Mouse (Mus musculus) midbrain, embryonic 13.5 days (tissue): ENCODE measurements around the gene Fh1. TPM values are rescaled to one million over a fixed set of nuclear protein-coding genes. Genes with fewer than 3 reads are reported as not detected.

Experiments
- ATAC-seq: fragments of 200-750 bp; cut with Nextera tagmentation; 2 replicates; pipeline ENCODE4 v1.8.0; 2017; ENCODE audit warnings: mild to moderate bottlenecking, moderate TSS enrichment, moderate library complexity
- H3K27ac ChIP-seq: fragments of 300-500 bp; sonication (generic); 2 replicates; pipeline ENCODE4 v1.5.1; 2015; ENCODE audit warnings: inconsistent platforms, mild to moderate bottlenecking, moderate library complexity
- H3K27me3 ChIP-seq: fragments of 300-500 bp; sonication (generic); 2 replicates; pipeline ENCODE4 v1.6.1; 2015; ENCODE audit warnings: mild to moderate bottlenecking, inconsistent platforms
- H3K36me3 ChIP-seq: fragments of 300-500 bp; sonication (generic); 2 replicates; pipeline ENCODE4 v1.6.1; 2015; ENCODE audit warnings: mild to moderate bottlenecking, inconsistent platforms
- H3K4me1 ChIP-seq: fragments of 300-500 bp; sonication (generic); replicated peaks from 2 replicates; pipeline ENCODE4 v1.6.1; 2015; ENCODE audit warnings: inconsistent platforms
- H3K4me2 ChIP-seq: fragments of 300-500 bp; sonication (generic); replicated peaks from 2 replicates; pipeline ENCODE4 v1.6.1; 2015; ENCODE audit warnings: moderate library complexity, mild to moderate bottlenecking, inconsistent platforms
- H3K4me3 ChIP-seq: fragments of 300-500 bp; sonication (generic); replicated peaks from 2 replicates; pipeline ENCODE4 v1.5.1; 2015; ENCODE audit warnings: mild to moderate bottlenecking, inconsistent platforms
- H3K9ac ChIP-seq: fragments of 300-500 bp; sonication (generic); replicated peaks from 2 replicates; pipeline ENCODE4 v1.6.1; 2015; ENCODE audit warnings: mild to moderate bottlenecking, inconsistent platforms
- H3K9me3 ChIP-seq: fragments of 300-500 bp; sonication (generic); 2 replicates; pipeline ENCODE4 v1.6.1; 2016; ENCODE audit warnings: mild to moderate bottlenecking, inconsistent platforms
- WGBS: fragments of 180-500 bp; shearing (Covaris S2); methylation state at CpG from one replicate; pipeline ENCODE4 v1.1.7; 2015; 5-methylcytosine and 5-hydroxymethylcytosine counted together
- polyA plus RNA-seq: library from polyadenylated mRNA; unstranded; fragments of >200 nt; fragmentation: Nextera tagmentation; extraction: Ambion mirVana; gene quantifications from 2 replicates; pipeline ENCODE4 v1.2.1, GENCODE M21; 2015

The Fh1 gene
- 76.6 and 81.2 TPM in 2 replicates for polyA plus RNA-seq

GRCm38 (mm10) chr1:175625257-175625879 lies at the start of gene Fh1:
Fh1 (minus strand) TSS chr1:175625635.
- H3K9ac ChIP-seq, result peak within 1 kb of the TSS; percentile 93
- H3K9me3 ChIP-seq, result no peaks in the 10 kb centered on the region
- no peaks in the 10 kb centered on the region for H3K27me3 ChIP-seq
- peak within 1 kb of the TSS; percentile 87 for H3K27ac ChIP-seq
- H3K4me2 ChIP-seq, result peak within 1 kb of the TSS; percentile 89
- peak; percentile 100 for ATAC-seq
- WGBS, result under 1% methylated on average over 58 of the region's 58 CpGs
- peaks cover 14% of the 10 kb centered on the region for H3K4me1 ChIP-seq
- H3K4me3 ChIP-seq, result peak within 1 kb of the TSS; percentile 84
- H3K36me3 ChIP-seq, result no peaks in the 10 kb centered on the region

GRCm38 (mm10) chr1:175675116-175675515 lies 49.7 kb upstream of the Fh1 start:
- 92% methylated on average over 6 of the region's 6 CpGs for WGBS
- ATAC-seq, result no peak
- H3K9me3 ChIP-seq, result no peaks in the 10 kb centered on the region

GRCm38 (mm10) chr1:175673563-175674325 lies 48.3 kb upstream of the Fh1 start:
- WGBS, result 87% methylated on average over 7 of the region's 7 CpGs
- no peaks in the 10 kb centered on the region for H3K4me1 ChIP-seq
- H3K9me3 ChIP-seq, result no peaks in the 10 kb centered on the region
- ATAC-seq, result no peak
- H3K9ac ChIP-seq, result no peak overlapping the region
- no peaks in the 10 kb centered on the region for H3K36me3 ChIP-seq
- H3K27me3 ChIP-seq, result no peaks in the 10 kb centered on the region
- no peak overlapping the region for H3K27ac ChIP-seq
- no peak overlapping the region for H3K4me3 ChIP-seq
- no peak overlapping the region for H3K4me2 ChIP-seq

More at GRCm38 (mm10) chr1:175675116-175675515, 49.7 kb upstream of the Fh1 start:
- H3K4me1 ChIP-seq, result no peaks in the 10 kb centered on the region
- no peaks in the 10 kb centered on the region for H3K27me3 ChIP-seq
- no peak overlapping the region for H3K9ac ChIP-seq
- H3K27ac ChIP-seq, result no peak overlapping the region
- H3K4me3 ChIP-seq, result no peak overlapping the region
- H3K4me2 ChIP-seq, result no peak overlapping the region
- no peaks in the 10 kb centered on the region for H3K36me3 ChIP-seq

- no peak for ATAC-seq
- Histone ChIP-seq H3K4me2 (no peak overlapping the region), H3K27ac (no peak overlapping the region), H3K9me3 (no peaks in the 10 kb centered on the region), H3K9ac (no peak overlapping the region), H3K4me3 (no peak overlapping the region), H3K36me3 (no peaks in the 10 kb centered on the region), H3K4me1 (no peaks in the 10 kb centered on the region), H3K27me3 (no peaks in the 10 kb centered on the region)
- 54% methylated on average over 1 of the region's 1 CpGs for WGBS
These were observed 46.2 kb upstream of the Fh1 start for GRCm38 (mm10) chr1:175671626-175672025.

- no peak for ATAC-seq
- Histone ChIP-seq H3K27me3 (no peaks in the 10 kb centered on the region), H3K4me3 (no peak overlapping the region), H3K36me3 (no peaks in the 10 kb centered on the region), H3K9ac (no peak overlapping the region), H3K9me3 (no peaks in the 10 kb centered on the region), H3K4me2 (no peak overlapping the region), H3K4me1 (no peaks in the 10 kb centered on the region), H3K27ac (no peak overlapping the region)
- WGBS, result 69% methylated on average over 7 of the region's 7 CpGs
These were observed 44.6 kb upstream of the Fh1 start for GRCm38 (mm10) chr1:175670042-175670441.

DNA sequence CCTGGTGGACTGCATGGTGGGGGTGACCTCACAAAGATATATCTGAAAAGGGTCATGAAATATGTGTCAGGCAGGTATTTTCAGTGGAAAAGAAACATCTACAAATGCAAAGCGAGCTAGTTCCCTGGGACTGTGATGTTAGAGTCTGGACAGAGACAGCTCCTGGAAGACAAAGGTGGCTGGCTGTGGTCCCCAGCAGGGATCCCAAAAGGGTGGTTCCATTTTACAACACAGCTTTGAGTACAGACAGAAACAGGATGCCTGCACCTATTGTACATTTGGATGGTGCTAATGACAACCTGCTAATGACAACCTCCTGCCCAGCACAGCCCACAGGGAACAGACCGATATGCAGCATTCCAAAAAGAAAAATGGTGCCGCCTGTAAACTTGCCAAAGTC lies 44.0 kb upstream of the Fh1 start:
- Histone ChIP-seq H3K9ac (no peak overlapping the region), H3K4me1 (no peaks in the 10 kb centered on the region), H3K9me3 (no peaks in the 10 kb centered on the region), H3K36me3 (no peaks in the 10 kb centered on the region), H3K4me2 (no peak overlapping the region), H3K27me3 (no peaks in the 10 kb centered on the region), H3K27ac (no peak overlapping the region), H3K4me3 (no peak overlapping the region)
- ATAC-seq, result peak; percentile 16; the same call in 1 of the 2 replicates
- WGBS, result 93% methylated on average over 3 of the region's 3 CpGs

GRCm38 (mm10) chr1:175668666-175669405 lies 43.4 kb upstream of the Fh1 start:
- peak; percentile 76 for ATAC-seq
- 83% methylated on average over 5 of the region's 5 CpGs for WGBS
- Histone ChIP-seq H3K27me3 (no peaks in the 10 kb centered on the region), H3K36me3 (no peaks in the 10 kb centered on the region), H3K27ac (no peak overlapping the region), H3K4me1 (no peaks in the 10 kb centered on the region), H3K9ac (no peak overlapping the region), H3K4me2 (no peak overlapping the region), H3K9me3 (no peaks in the 10 kb centered on the region), H3K4me3 (no peak overlapping the region)

- Histone ChIP-seq H3K4me2 (no peak overlapping the region), H3K9me3 (no peaks in the 10 kb centered on the region), H3K4me3 (no peak overlapping the region), H3K9ac (no peak overlapping the region), H3K27ac (no peak overlapping the region), H3K4me1 (no peaks in the 10 kb centered on the region), H3K27me3 (no peaks in the 10 kb centered on the region), H3K36me3 (peaks cover 7% of the 10 kb centered on the region; the same call in 1 of the 2 replicates)
- WGBS, result 95% methylated on average over 4 of the region's 4 CpGs
- no peak for ATAC-seq
These were observed 34.5 kb upstream of the Fh1 start for GRCm38 (mm10) chr1:175659900-175660299.

DNA sequence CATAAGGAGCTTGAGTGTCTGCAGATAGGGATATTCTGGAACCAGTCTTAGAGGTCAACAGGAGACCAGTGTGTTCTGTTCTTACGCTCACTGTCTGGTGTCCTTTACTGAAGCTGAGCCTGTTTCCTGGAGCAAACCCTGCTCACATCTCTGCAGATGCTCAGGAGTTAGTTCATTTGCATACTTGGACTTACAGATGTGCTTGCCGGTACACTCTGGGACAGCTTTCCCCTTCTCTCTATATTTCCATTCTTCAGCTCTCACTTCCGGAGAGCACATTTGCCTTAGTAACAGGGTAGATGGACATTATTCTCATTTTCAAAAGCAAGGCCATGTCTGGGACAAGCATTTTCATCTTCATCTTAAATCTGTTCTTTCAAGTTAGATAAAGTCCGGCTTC lies 23.2 kb upstream of the Fh1 start:
- WGBS, result 91% methylated on average over 4 of the region's 4 CpGs
- Histone ChIP-seq H3K9me3 (no peaks in the 10 kb centered on the region), H3K4me2 (no peak overlapping the region), H3K9ac (no peak overlapping the region), H3K36me3 (no peaks in the 10 kb centered on the region), H3K27me3 (no peaks in the 10 kb centered on the region), H3K4me3 (no peak overlapping the region), H3K4me1 (no peaks in the 10 kb centered on the region), H3K27ac (no peak overlapping the region)
- no peak for ATAC-seq

DNA sequence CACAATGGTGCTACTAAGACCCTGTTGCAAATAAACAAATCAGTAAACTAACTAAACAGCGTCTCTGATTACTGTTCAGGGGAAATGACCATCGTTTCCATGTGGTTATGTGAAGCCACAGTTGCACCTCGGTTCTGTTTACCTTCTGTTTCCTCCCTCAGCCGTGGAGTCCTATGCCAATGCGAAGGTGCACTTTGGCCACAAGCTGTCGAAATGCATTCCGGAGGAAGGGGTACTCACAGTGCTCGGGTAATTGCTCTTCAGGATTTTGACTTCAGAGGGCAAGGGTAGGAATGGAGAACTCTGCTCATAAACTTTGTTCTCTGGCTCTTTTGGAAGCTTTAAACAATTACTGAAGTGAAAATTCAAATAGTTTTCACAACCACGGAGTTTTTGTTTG lies 21.5 kb upstream of the Fh1 start:
- Histone ChIP-seq H3K9me3 (no peaks in the 10 kb centered on the region), H3K9ac (no peak overlapping the region), H3K4me2 (no peak overlapping the region), H3K4me3 (no peak overlapping the region), H3K36me3 (no peaks in the 10 kb centered on the region), H3K27me3 (no peaks in the 10 kb centered on the region), H3K4me1 (0 out of 2 replicates have a peak, but pooled peaks cover under 1% of the 10 kb centered on the region), H3K27ac (no peak overlapping the region)
- 85% methylated on average over 9 of the region's 9 CpGs for WGBS
- ATAC-seq, result no peak

DNA sequence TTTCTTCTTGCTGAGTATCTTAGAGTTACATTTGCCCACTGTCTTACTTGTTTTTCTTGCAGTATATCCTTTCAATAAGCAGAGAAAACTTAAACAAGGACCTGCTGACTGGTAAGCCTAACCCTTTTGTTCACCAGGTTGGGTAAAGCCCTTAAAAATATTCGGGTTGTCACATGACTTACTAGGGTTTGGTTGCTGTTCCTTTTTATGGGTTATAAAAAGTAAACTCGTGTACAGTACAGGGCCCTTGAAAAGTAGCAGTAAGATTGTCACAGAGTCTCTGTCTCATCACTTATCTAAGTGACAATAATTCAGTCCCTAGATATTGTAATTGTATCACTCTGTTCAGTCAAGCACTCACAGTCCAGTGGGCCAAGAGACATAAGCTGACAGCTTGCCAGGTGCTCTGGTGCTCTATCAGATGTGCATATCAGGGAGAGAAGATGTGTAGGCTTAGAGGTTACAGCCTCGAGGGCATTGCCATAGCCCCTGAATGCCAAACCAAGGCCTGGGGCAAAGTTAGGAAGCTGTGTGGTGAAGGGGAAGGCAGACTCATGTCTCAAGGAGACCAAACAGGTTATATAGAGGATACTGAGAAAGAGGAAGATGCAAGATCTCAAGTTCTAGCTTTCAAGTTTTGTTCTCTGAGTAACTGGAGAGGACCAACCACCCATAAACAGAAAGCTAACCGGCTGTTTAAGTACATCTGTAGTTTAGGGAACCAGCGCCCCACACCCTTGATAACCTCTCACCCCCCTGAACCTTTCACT lies 18.2 kb upstream of the Fh1 start:
- Histone ChIP-seq H3K27ac (no peak overlapping the region), H3K36me3 (no peaks in the 10 kb centered on the region), H3K4me3 (no peak overlapping the region), H3K4me1 (0 out of 2 replicates have a peak, but pooled peaks cover 3% of the 10 kb centered on the region), H3K4me2 (no peak overlapping the region), H3K27me3 (no peaks in the 10 kb centered on the region), H3K9me3 (no peaks in the 10 kb centered on the region), H3K9ac (no peak overlapping the region)
- no peak for ATAC-seq
- 80% methylated on average over 5 of the region's 5 CpGs for WGBS
